Mouse (Mus musculus): ENCODE measurements around the gene Rbks. TPM values are rescaled to one million over a fixed set of nuclear protein-coding genes. Genes with fewer than 3 reads are reported as not detected.

The Rbks gene
- total RNA-seq, 2 experiments from 2014 or later: 37.4 to 60.9 TPM

GRCm38 (mm10) chr5:31627562-31628526, 69.6 kb downstream of the Rbks start:
- no peak for ATAC-seq (ENCODE audit: poor library complexity, severe bottlenecking)

GRCm38 (mm10) chr5:31627117-31627516, 70.3 kb downstream of the Rbks start:
- no peak for ATAC-seq (ENCODE audit: poor library complexity, severe bottlenecking)

DNA sequence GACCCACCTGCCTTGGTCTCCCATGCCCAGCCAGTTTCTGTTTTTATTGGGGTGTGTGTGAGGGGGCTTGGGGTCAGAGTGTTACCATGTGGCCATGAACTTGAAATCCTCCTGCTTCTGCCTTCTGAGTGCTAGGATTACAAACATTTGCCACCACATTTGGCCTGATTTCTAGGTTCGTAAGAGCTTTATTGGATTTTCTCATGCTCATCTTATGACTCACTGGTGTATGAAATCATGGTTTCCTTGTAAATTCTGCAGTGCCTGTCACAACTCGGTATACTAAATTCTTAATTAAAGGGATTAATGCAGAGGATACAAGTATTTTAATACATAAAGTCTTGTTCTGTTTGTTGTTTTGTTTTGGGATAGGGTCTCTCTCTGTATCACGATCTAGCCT, 77.1 kb downstream of the Rbks start:
- ATAC-seq (ENCODE audit: poor library complexity, severe bottlenecking): no peak

GRCm38 (mm10) chr5:31614339-31615025, 82.9 kb downstream of the Rbks start:
- ATAC-seq (ENCODE audit: poor library complexity, severe bottlenecking): peak; percentile 71

- ATAC-seq (ENCODE audit: poor library complexity, severe bottlenecking): peak; percentile 76
These were observed 83.6 kb downstream of the Rbks start for GRCm38 (mm10) chr5:31613852-31614286.

DNA sequence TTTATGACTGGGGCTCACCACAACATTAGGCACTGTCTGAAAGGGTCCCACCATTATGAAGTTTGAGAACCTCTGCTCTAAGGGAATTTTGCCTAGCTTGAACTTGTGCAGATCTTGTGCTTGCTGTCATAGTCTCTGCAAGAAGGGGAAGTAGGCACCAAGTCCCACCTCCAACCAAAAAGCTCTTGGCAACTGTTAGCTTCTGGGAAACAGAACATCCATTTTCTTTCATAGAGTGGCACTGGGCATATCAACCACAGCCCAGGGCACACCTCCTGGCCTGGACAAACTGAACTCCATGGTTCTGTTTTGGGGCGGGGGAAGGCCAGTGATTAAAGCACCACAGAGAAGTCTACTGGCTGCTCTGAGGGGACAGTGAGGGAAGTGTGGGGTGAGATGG, 86.2 kb downstream of the Rbks start:
- peak; percentile 61 for ATAC-seq (ENCODE audit: poor library complexity, severe bottlenecking)

DNA sequence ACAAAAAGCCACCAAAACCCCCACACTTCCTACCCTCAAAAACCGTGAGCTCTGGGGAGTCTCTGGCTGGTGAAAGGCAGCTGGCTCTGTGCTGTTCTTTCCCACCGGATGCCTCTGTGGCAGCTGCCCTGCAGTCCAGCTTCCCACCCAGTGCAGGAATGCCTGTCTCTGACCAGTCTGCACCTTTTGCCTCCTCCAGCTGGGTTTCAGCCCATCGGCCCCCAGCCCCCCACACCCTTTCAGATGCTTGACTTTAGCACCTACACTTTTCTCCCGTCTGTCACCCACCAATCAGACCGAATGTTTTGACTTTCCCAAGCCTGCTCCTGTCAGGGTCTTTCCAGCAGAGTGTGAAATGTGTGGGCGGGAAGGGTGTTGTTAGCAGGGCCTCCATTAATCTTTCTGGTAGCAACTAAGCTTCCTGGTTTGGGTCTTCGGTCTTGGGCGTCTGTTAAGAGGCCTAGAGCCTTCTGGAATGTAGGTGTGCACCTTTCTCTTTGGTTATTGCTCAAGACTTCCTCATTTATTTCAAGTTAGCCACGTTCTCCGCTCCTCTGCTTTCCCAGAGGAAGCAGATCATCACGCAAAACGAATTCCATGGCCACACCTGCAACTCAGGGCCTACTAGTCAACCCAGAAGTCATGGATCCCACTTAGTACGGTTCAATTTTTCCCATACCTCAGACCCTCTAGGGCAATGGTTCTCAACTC, 86.9 kb downstream of the Rbks start:
- no peak for ATAC-seq (ENCODE audit: poor library complexity, severe bottlenecking)

DNA sequence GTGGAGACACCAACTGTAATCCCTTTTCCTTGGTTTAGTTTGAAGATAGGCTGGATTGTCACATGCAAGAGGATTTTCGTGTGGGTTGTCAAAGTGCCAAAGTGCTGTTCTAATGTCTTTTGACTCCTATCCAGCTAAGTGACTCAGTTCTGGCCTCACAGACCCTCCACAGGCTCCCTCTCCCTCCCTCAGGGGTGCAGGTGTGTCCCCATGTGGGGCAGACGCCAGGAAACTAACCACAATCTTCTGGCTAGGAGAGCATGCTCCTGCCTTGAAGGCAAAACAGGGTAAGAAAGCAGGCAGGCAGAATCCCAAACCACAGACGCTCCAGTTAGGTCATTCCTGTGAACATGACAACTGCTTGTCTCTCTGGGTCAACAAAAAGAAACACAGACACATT, 91.3 kb downstream of the Rbks start:
- ATAC-seq (ENCODE audit: poor library complexity, severe bottlenecking): no peak

DNA sequence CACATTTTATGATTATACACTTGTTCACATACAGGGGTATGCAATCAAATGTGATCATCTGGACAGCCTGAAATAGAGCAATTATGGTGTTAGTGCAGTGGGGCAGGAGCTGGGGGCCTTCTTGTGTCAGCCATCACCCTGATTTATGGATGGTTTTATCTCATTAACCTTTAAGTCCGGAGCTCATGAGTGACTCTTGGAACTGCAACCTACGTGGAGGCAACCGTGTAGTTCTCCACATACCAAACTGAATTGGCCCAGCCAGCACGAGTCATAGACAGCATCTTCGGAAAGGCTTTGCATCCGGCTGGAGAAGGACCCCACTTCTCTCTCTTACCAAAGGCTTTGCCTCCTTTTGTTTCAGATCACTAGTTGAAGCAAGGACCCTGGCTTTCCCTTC, 93.7 kb downstream of the Rbks start:
- no peak for ATAC-seq (ENCODE audit: poor library complexity, severe bottlenecking)

DNA sequence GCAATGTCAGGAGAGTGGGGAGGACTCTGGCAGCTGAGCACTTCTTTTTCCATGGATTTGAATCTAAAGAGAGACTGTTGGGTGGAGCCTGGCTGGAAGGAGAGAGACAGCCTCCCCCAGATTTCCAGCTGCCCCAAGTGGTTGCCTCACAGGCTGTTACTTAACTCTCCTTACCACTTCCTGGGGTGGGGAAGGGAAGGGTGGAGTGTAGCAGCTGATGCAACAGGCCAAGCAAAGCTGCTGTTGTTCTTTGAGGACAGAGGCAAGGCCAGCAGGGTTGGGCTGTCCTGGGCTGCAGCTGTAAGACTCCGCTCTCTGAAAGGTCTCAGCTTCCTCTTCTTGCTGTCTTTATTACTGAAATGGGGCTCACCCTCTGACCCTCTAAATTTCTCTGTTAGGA, 95.0 kb downstream of the Rbks start:
- peak; percentile 92 for ATAC-seq (ENCODE audit: poor library complexity, severe bottlenecking)

DNA sequence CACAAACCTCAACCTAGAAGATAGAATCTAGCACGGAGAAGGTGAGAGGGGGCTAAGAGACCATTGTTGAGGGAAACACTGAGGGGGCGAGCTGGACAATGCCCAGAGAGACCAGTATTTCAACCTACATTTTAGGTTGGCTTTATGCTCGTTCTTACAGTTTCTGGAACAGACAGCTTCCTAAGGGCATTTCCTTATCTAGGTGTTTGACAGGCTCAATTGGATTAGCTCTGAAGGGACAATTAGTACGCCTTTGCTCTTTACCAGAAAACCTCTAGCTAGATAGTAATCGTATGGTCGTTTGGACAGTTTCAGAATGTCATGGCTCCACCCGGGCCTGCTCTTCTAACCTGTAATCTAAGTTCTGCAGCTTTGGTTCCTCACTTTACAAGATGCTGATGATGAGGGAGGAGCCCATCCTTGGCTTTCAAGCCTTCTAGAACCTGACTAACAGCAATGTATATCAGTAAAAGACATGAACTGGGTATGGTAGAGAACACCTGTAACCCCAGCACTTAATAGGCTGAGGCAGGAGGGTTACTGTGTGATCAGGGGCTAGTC, 96.2 kb downstream of the Rbks start:
- ATAC-seq (ENCODE audit: poor library complexity, severe bottlenecking): no peak

DNA sequence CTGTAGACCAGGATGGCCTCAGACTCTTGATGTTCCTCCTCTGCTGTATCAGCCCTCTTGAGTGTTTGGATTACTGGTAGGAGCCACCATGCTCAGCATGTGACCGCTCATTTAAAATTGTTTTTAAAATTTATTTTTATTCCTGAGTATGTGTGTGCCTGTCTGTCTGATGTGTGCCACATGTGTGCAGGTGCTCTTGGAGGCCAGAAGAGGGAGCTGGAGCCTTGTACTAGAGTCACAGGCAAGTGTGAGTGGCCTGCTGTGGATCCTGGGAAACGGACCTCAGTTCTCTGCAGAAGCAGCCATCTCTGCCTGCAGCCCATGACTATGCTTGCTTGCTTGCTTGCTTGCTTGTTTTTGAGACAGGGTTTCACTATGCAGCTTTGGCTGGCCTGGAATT, 98.3 kb downstream of the Rbks start:
- ATAC-seq (ENCODE audit: poor library complexity, severe bottlenecking): peak; percentile 39

- peak; percentile 17; the same call in 1 of the 2 replicates for ATAC-seq (ENCODE audit: poor library complexity, severe bottlenecking)
These were observed 98.8 kb downstream of the Rbks start for GRCm38 (mm10) chr5:31598579-31598978.

- no peak for ATAC-seq (ENCODE audit: poor library complexity, severe bottlenecking)
These were observed 99.3 kb downstream of the Rbks start for GRCm38 (mm10) chr5:31598121-31598520.

DNA sequence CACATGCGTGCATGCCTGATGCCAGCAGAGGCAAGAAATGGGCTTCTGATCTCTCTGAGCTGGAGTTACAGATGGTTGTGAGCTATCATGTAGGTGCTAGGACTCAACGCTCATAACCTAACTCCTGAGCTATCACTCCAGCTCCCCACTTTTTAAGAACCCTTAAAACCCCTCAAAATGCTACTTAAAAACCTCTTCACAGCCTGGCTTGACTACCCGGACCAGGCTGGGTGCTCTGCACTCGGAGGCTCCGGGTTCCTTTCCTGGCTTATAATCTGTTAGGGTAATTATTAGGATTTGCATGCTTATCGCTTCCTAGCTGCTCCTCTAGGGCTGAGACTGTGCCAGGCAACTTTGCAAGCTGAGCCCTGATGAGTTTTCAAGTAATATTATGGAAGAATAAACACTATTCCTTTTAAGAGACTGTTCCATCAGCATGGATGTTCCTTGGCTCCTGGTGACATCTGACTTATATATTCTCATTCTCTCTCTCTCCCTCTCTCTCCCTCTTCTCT, 99.9 kb downstream of the Rbks start:
- no peak for ATAC-seq (ENCODE audit: poor library complexity, severe bottlenecking)

DNA sequence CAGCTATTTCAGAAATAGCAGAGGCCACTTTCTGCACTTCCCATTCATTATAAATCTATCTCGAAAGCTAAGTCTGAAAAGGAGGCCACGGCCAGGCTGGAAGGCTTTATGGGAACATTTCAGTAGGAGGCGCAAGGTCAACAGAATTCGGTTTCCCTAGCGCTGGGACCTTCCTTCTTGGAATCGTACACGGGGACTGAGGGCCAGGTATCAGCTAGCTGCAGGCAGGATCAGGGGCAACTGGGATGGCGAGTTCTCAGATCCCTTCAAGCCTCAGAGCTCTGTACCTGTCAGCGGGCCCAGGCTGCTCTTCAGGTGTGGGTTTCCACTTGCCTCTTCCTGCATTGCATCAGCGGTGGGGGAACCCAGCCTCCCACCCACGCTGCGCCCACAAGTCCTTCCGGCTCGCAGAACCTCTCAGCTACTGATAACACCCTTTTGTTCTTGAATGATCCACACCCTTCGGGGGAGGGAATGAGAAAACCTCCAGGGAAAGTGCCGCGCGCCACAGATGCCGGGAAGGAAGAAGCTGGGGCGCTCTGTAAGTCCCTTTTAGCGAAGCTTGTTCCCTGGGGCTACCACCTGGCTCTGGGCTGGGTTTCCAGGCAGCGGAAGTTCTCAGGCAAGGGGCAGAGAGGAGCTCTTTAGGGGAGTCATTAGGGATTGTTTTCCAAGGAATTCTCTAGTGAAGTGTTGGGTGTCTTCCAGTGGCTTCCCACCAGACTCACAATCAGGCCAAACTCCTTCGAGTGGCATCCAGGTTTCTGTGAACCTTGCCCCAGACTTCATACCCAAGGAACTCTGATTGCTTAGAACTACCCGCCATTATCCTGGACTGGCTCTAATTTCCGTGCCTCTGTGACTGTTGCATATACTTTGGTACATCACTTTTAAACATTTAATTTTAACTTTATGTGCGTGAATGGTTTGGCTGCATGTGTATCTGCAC, 100.7 kb downstream of the Rbks start, which contains the start of gene Mrpl33:
TSS of gene Mrpl33 (plus strand) at position 455 of the 949 bp plus-strand sequence.
- peak; percentile 76 for ATAC-seq (ENCODE audit: poor library complexity, severe bottlenecking)

- no peak for ATAC-seq (ENCODE audit: poor library complexity, severe bottlenecking)
These were observed 101.6 kb downstream of the Rbks start for GRCm38 (mm10) chr5:31595868-31596267.

DNA sequence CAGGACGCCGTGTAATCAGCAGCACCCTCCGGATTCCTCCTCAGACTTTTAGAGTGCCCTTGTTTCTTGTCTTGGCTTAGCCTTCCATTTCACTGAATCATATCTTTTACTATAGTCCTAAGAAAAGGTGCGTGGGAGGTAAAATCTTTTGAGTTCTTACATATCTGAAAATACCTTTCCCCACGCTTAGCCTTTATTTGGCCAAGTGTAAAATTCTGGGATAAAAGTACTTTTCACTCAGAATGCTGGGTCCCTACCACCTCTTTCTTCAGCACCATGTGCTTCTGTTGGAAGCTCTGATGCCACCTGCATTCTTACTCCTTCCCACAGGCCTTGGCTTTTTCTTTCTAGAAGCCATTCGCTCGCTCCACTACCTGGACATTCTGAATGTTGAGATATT, 106.3 kb downstream of the Rbks start:
- ATAC-seq (ENCODE audit: poor library complexity, severe bottlenecking): no peak

DNA sequence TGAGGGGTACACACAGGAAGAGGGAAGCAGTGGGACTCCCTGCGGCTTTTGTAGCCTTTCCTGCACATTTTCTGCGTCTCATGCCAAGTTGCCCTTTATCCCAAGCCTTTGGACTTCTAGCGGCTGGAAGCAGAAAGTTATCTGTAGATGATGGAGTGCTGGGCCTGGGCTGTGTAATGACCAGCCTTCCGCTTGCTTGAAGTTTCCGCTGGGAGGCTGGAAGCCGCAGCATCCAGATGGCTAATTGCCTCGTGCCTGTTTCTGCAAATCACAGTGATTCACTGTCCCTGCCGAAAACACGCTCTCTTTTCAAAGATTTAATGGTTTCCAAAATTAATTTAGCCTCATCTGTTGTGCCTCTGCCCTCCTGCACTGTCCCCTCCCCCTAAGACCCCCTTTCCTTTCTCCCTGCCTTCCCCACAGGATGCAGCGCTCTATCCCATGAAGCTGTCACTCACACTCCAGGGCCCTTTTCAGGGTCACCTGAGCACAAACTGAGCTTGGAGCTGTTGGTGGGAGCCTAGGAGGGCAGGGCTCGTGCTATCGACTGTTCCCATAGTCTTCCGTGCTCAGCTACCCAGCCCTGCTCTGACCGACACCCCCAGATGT, 107.6 kb downstream of the Rbks start:
- ATAC-seq (ENCODE audit: poor library complexity, severe bottlenecking): no peak

All from megakaryocyte, adult 5-6 weeks (primary cell).